Mouse (Mus musculus) midbrain, embryonic 13.5 days (tissue): ENCODE data around the gene Esyt3. TPM values are rescaled to one million over a fixed set of nuclear protein-coding genes. Genes with fewer than 3 reads are reported as not detected.
A peak's percentile ranks its signal among the peaks of the same experiment; 100 is the strongest.

ENCODE experiments used
- ATAC-seq: fragments of 200-750 bp; cut with Nextera tagmentation; 2 replicates; pipeline ENCODE4 v1.8.0; 2017; ENCODE audit warnings: mild to moderate bottlenecking, moderate TSS enrichment, moderate library complexity
- H3K27ac ChIP-seq: fragments of 300-500 bp; sonication (generic); 2 replicates; pipeline ENCODE4 v1.5.1; 2015; ENCODE audit warnings: inconsistent platforms, mild to moderate bottlenecking, moderate library complexity
- H3K27me3 ChIP-seq: fragments of 300-500 bp; sonication (generic); 2 replicates; pipeline ENCODE4 v1.6.1; 2015; ENCODE audit warnings: mild to moderate bottlenecking, inconsistent platforms
- H3K36me3 ChIP-seq: fragments of 300-500 bp; sonication (generic); 2 replicates; pipeline ENCODE4 v1.6.1; 2015; ENCODE audit warnings: mild to moderate bottlenecking, inconsistent platforms
- H3K4me1 ChIP-seq: fragments of 300-500 bp; sonication (generic); replicated peaks from 2 replicates; pipeline ENCODE4 v1.6.1; 2015; ENCODE audit warnings: inconsistent platforms
- H3K4me2 ChIP-seq: fragments of 300-500 bp; sonication (generic); replicated peaks from 2 replicates; pipeline ENCODE4 v1.6.1; 2015; ENCODE audit warnings: moderate library complexity, mild to moderate bottlenecking, inconsistent platforms
- H3K4me3 ChIP-seq: fragments of 300-500 bp; sonication (generic); replicated peaks from 2 replicates; pipeline ENCODE4 v1.5.1; 2015; ENCODE audit warnings: mild to moderate bottlenecking, inconsistent platforms
- H3K9ac ChIP-seq: fragments of 300-500 bp; sonication (generic); replicated peaks from 2 replicates; pipeline ENCODE4 v1.6.1; 2015; ENCODE audit warnings: mild to moderate bottlenecking, inconsistent platforms
- H3K9me3 ChIP-seq: fragments of 300-500 bp; sonication (generic); 2 replicates; pipeline ENCODE4 v1.6.1; 2016; ENCODE audit warnings: mild to moderate bottlenecking, inconsistent platforms
- WGBS: fragments of 180-500 bp; shearing (Covaris S2); methylation state at CpG from one replicate; pipeline ENCODE4 v1.1.7; 2015; 5-methylcytosine and 5-hydroxymethylcytosine counted together
- polyA plus RNA-seq: library from polyadenylated mRNA; unstranded; fragments of >200 nt; fragmentation: Nextera tagmentation; extraction: Ambion mirVana; gene quantifications from 2 replicates; pipeline ENCODE4 v1.2.1, GENCODE M21; 2015

The Esyt3 gene
- polyA plus RNA-seq, 1 experiment from 2014 or later, result 0.46 TPM

DNA sequence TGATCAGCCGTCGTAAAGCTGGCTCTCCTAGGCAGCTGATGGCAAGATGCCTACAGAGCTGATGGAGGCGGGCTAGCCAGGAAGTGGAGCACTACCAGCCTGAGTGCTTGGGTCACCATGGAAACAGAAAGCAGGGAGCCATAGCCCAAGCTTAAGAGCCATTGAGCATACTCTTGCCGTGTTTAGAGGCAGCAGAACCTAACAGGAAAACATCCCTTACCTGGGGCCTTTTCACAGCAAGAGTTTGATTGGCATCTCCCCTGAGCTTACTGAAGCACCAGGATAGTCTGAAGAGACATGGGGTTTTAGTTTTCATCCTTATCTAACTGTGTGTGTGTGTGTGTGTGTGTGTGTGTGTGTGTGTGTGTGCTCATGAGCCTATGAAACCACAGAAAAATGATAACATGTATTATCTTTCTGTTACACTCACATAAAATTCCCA is 13.0 kb downstream of the Esyt3 start:
- Histone ChIP-seq H3K36me3 (no peaks in the 10 kb centered on the region), H3K4me3 (no peak overlapping the region), H3K4me2 (no peak overlapping the region), H3K9me3 (no peaks in the 10 kb centered on the region), H3K27ac (no peak overlapping the region), H3K27me3 (no peaks in the 10 kb centered on the region), H3K9ac (no peak overlapping the region), H3K4me1 (peaks cover 4% of the 10 kb centered on the region; the same call in 1 of the 2 replicates)
- WGBS, result 40% methylated on average over 4 of the region's 4 CpGs
- ATAC-seq, result peak; percentile 89

DNA sequence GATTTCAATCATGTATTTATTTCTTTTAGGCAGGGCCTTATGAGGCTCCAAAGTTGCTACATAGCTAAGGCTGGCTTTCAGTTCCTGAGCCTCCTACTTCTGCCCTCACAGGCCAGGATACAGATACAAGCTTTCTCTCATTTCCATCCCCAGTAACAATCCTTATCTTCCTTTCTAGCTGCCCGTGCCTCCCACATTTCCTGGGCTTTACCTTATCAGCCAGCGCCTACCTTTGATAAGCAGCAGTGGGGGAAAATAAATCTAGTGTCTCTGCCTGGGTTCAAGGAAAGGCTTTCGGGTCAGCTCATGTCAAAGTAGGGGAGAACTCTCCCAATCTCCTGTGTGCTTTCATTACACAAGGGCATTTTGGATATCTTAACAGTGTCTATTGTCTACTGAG is 16.8 kb downstream of the Esyt3 start:
- H3K9ac ChIP-seq, result no peak overlapping the region
- peaks cover 4% of the 10 kb centered on the region; the same call in 1 of the 2 replicates for H3K4me1 ChIP-seq
- no peak overlapping the region for H3K4me3 ChIP-seq
- no peak for ATAC-seq
- H3K27ac ChIP-seq, result no peak overlapping the region
- no peaks in the 10 kb centered on the region for H3K27me3 ChIP-seq
- 87% methylated on average over 3 of the region's 3 CpGs for WGBS
- no peaks in the 10 kb centered on the region for H3K36me3 ChIP-seq
- no peak overlapping the region for H3K4me2 ChIP-seq
- H3K9me3 ChIP-seq, result no peaks in the 10 kb centered on the region

DNA sequence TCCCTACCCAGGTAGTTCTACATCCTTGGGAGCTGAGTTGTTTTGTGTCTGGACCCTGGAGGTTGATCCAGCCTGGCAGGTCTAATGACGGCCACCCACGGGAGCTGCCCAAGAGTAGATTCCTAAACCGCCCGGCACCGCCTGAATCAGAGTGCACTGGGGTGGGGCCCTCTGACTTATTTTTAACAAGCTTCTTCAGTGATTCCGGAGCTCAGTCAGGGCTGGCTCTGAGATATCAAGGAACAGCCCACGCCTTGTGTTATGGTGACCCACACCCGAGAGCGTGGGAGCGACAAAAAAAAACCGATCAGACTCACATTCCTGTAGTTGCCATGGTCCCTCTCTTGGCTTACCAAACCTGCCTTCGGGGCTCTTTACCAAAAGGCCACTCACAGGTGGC is 18.2 kb downstream of the Esyt3 start:
- H3K4me2 ChIP-seq, result no peak overlapping the region
- no peaks in the 10 kb centered on the region for H3K36me3 ChIP-seq
- no peak overlapping the region for H3K9ac ChIP-seq
- no peaks in the 10 kb centered on the region for H3K9me3 ChIP-seq
- H3K4me3 ChIP-seq, result no peak overlapping the region
- no peaks in the 10 kb centered on the region for H3K27me3 ChIP-seq
- no peak overlapping the region for H3K27ac ChIP-seq
- WGBS, result 77% methylated on average over 12 of the region's 12 CpGs
- H3K4me1 ChIP-seq, result peaks cover under 1% of the 10 kb centered on the region; the same call in 1 of the 2 replicates
- ATAC-seq, result no peak

DNA sequence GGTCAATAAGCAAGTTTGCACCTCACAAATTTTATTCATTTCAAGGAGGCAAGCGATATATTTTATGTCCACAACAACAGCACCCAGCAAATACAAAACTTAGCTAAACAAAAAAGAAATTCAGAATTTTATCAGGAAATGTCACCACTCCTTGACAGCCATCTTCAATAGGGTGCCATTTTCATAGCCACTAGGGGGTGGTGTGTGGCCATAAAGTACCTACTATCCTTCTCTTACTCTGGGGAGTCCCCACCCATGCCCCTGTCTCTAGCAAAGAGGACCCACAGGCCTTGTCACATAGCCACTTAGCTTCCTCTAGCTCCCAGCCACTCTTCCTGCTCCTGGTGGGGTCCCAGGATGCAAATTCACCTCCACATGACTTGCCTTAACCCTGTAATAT is 19.2 kb downstream of the Esyt3 start:
- Histone ChIP-seq H3K4me3 (no peak overlapping the region), H3K27ac (no peak overlapping the region), H3K36me3 (no peaks in the 10 kb centered on the region), H3K9ac (no peak overlapping the region), H3K27me3 (no peaks in the 10 kb centered on the region), H3K9me3 (no peaks in the 10 kb centered on the region), H3K4me1 (no peaks in the 10 kb centered on the region), H3K4me2 (no peak overlapping the region)
- ATAC-seq, result no peak
- WGBS, result 88% methylated on average over 1 of the region's 1 CpGs

DNA sequence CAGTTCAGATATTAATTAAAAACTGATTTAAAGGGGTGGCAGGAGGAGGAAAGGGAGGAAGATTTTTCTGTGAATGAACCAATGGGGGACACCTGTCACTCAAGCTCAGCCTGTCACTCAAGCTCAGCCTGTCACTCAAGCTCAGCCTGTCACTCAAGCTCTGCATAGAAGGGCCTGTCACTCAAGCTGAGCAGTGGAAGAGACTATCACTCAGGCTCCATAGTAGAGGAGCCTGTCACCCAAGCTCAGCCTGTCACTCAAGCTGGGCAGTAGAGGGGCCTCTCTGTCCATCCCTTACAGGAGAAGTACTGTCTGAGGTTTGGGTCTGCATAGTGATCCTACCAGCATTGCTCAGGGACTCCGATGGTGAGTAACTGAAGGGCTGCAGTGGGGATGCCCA is 20.1 kb downstream of the Esyt3 start:
- no peak overlapping the region for H3K9ac ChIP-seq
- no peak for ATAC-seq
- H3K27me3 ChIP-seq, result no peaks in the 10 kb centered on the region
- H3K4me1 ChIP-seq, result no peaks in the 10 kb centered on the region
- H3K4me3 ChIP-seq, result no peak overlapping the region
- H3K36me3 ChIP-seq, result no peaks in the 10 kb centered on the region
- H3K27ac ChIP-seq, result no peak overlapping the region
- no peak overlapping the region for H3K4me2 ChIP-seq
- WGBS, result 100% methylated on average over 1 of the region's 1 CpGs
- no peaks in the 10 kb centered on the region for H3K9me3 ChIP-seq

DNA sequence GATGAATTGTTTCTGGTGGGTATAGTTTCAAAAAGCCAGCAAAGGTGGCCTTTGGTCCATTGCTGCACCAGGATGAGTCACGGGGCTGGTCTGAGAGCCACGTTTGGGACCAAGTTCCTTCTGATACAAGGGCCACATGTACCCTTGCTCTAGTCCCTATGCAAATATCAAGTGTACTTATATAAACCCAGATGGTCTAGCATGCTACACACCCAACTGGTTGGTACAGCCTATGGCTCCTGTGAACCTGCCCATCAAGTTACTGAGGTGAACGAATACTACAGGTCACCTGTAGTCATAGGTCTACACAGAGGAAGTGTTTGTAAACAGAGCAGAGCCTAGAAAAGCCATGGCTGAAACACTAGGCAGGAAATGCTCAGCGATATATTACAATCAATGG is 21.8 kb downstream of the Esyt3 start:
- H3K4me1 ChIP-seq, result no peaks in the 10 kb centered on the region
- no peaks in the 10 kb centered on the region for H3K36me3 ChIP-seq
- no peak overlapping the region for H3K4me2 ChIP-seq
- H3K4me3 ChIP-seq, result no peak overlapping the region
- H3K9ac ChIP-seq, result no peak overlapping the region
- no peak for ATAC-seq
- no peaks in the 10 kb centered on the region for H3K27me3 ChIP-seq
- H3K9me3 ChIP-seq, result no peaks in the 10 kb centered on the region
- H3K27ac ChIP-seq, result no peak overlapping the region
- WGBS, result 94% methylated on average over 4 of the region's 4 CpGs

DNA sequence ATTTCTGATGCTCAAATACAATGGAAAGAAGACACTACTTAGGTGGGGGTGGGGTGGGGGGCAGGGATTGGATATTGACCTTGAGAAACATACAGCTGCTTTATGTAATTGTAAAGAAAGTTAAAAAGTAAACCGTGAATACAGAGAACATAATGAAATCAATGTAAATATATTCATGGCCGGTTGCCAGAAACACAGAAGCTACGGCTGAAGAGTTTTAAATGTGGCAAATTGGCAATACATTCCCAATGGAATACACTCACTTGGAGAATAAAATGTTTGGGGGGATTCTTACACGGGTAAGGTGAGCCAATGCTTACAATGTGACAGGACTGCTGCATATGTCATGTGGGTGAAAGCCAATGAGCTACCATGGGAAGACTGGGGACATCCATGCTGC is 31.5 kb downstream of the Esyt3 start:
- Histone ChIP-seq H3K36me3 (no peaks in the 10 kb centered on the region), H3K4me2 (no peak overlapping the region), H3K4me1 (peaks cover 7% of the 10 kb centered on the region), H3K4me3 (no peak overlapping the region), H3K9ac (no peak overlapping the region), H3K27ac (no peak overlapping the region), H3K27me3 (no peaks in the 10 kb centered on the region), H3K9me3 (no peaks in the 10 kb centered on the region)
- no peak for ATAC-seq
- 45% methylated on average over 4 of the region's 4 CpGs for WGBS

DNA sequence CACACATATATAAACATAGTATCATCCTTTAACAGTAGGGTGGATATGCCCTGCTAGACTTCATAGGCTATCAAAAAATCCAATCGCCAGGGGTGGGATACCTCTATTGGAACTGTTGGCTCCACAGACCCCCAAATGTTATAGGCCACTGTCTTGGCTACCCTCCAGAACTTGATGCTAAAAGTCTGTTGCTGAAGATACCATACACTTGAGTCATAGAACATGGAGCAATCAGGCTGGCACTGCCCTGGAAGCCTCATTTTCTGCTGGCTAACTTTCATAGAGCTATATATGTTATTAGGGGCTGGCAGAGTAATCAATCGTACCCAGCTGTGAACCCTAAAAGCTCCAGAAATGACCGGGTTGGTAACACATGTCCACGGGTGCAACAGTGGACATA is 32.4 kb downstream of the Esyt3 start:
- Histone ChIP-seq H3K4me1 (peaks cover 7% of the 10 kb centered on the region), H3K4me2 (no peak overlapping the region), H3K9me3 (no peaks in the 10 kb centered on the region), H3K27me3 (no peaks in the 10 kb centered on the region), H3K4me3 (no peak overlapping the region), H3K36me3 (no peaks in the 10 kb centered on the region), H3K27ac (no peak overlapping the region), H3K9ac (no peak overlapping the region)
- no peak for ATAC-seq
- 88% methylated on average over 4 of the region's 4 CpGs for WGBS

DNA sequence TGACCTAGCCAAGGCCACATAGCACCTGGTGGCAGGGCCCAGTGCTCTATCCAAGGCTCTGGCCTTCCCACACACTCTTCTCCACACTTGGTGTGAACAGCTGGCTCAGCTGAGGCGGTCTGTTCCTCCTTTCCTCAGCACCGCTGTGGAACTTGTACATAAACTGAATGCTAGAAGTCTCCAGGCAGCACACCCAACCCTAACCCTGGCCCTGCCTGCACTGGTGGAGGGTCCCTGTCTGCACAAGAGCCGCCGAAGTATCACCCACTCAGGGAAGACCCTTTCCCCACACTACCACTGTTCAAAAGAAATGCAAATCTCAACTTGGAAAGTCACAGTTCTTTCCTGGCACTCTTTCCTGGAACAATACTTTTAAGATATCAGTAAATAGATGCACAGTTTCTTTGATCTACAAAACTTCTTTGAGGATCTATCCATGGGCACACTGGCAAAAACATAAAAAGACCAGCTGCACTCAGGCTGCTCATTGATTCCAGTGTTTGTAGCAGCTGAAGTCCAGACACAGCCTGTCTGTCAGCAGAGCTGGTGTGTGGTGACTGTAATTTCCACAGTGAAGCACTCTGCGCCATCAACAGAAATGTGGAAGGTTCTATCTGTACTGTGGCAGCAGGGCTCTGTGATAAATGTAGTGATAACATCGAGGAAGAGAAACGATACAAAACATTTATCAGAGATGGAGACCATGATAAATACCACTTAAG is 33.0 kb downstream of the Esyt3 start:
- no peak overlapping the region for H3K9ac ChIP-seq
- no peak overlapping the region for H3K27ac ChIP-seq
- H3K27me3 ChIP-seq, result no peaks in the 10 kb centered on the region
- H3K4me2 ChIP-seq, result no peak overlapping the region
- no peaks in the 10 kb centered on the region for H3K36me3 ChIP-seq
- no peaks in the 10 kb centered on the region for H3K9me3 ChIP-seq
- no peak overlapping the region for H3K4me3 ChIP-seq
- WGBS, result 87% methylated on average over 7 of the region's 7 CpGs
- ATAC-seq, result no peak
- H3K4me1 ChIP-seq, result peaks cover 7% of the 10 kb centered on the region

DNA sequence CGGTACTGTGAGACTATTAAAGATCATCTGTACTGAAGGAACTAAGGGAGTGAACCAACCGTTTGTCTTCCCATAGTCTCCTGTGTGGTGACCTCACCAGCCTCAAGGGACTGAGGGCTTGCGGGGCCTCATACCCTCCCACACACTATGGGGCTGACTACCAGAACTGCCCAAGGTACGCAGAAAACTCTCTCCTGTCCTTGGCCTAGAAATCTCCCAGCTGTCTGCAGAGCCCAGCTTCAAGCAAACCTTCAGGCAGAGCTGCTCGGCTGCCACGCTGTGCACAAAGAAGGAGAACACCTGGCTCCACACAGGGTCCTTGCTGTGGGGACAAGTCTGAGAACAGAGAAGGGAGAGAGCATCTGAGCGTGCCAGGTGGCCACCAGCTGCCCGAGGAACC is 38.4 kb downstream of the Esyt3 start:
- H3K4me1 ChIP-seq, result no peaks in the 10 kb centered on the region
- H3K4me2 ChIP-seq, result no peak overlapping the region
- H3K27me3 ChIP-seq, result no peaks in the 10 kb centered on the region
- WGBS, result 91% methylated on average over 8 of the region's 8 CpGs
- no peaks in the 10 kb centered on the region for H3K36me3 ChIP-seq
- H3K9ac ChIP-seq, result no peak overlapping the region
- no peaks in the 10 kb centered on the region for H3K9me3 ChIP-seq
- no peak overlapping the region for H3K27ac ChIP-seq
- H3K4me3 ChIP-seq, result no peak overlapping the region
- 0 out of 2 replicates have a peak, but pooled peaks have one; percentile 13 for ATAC-seq

DNA sequence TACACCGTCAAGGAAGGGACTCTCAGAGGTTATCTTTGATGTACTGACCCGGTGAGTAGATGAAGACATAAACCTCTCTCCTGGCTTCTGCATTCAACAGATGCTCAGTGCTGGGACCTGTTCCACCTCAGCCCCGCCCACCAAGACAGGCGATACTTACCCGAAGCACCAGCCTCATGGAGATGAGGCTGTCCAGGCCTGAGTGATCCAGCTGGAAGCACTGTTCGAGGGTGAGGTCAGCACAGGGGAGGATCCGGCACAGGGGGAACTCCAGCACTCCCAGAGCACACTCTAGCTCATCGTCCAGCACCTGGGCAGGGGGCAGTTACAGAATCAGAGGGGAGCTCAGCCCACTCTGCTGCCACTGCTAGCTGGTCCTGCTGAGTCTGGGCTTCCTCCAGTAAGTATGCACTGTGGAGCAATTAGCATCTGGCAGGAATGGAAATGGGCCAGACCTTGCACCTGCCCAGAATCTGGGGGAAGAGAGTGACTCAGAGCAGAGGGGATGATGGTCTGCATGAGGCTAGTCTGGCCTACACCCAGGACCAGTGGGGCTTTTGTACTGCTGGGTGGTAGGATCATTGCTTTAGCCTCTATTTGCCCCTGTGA is 38.9 kb downstream of the Esyt3 start:
- Histone ChIP-seq H3K4me3 (no peak overlapping the region), H3K27ac (no peak overlapping the region), H3K4me2 (no peak overlapping the region), H3K9ac (no peak overlapping the region), H3K36me3 (no peaks in the 10 kb centered on the region), H3K9me3 (no peaks in the 10 kb centered on the region), H3K27me3 (no peaks in the 10 kb centered on the region), H3K4me1 (no peaks in the 10 kb centered on the region)
- 70% methylated on average over 8 of the region's 8 CpGs for WGBS
- 0 out of 2 replicates have a peak, but pooled peaks have one; percentile 17 for ATAC-seq

DNA sequence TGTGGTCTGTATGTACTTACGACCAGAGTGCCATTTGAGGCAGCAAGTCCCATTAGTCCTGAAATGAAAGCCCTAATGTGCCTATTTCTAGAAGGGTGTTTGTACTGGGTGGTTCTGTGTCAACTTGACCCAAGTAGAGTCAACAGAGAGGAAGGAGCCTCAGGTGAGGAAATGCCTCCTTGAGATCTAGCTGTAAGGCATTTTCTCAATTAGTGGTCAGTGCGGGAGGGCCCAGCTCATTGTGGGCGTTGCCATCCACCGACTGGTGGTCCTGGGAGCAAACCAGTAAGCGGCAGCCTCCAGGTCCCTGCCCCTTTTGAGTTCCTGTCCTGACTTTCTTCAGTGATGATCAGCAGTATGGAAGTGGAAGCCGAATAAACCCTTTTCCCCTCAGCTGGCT is 52.1 kb downstream of the Esyt3 start:
- Histone ChIP-seq H3K36me3 (peaks cover 62% of the 10 kb centered on the region), H3K27ac (no peak overlapping the region), H3K9ac (no peak overlapping the region), H3K9me3 (no peaks in the 10 kb centered on the region), H3K4me3 (no peak overlapping the region), H3K4me1 (no peaks in the 10 kb centered on the region), H3K4me2 (no peak overlapping the region), H3K27me3 (no peaks in the 10 kb centered on the region)
- WGBS, result 94% methylated on average over 6 of the region's 6 CpGs
- no peak for ATAC-seq

DNA sequence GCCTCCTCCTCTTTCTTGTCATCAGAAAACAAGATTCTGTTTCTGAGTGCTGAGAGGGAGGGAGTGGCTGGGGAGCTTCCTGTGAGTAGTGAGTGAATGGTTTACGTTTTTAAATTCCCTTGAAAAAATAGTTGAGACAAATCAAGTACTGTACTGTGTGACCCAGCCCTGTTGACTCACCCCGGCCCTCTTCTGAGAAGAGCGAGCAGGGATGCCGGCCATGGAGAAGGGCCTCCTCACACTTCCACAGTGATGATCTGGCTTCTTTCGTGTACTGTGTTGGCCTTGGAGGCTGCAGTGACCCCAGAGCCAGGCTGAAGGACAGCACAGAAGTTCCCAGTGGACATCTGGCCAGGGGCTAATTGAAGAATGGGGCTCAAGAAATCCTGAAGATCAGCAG is 54.1 kb downstream of the Esyt3 start:
- H3K9ac ChIP-seq, result no peak overlapping the region
- H3K27ac ChIP-seq, result no peak overlapping the region
- H3K27me3 ChIP-seq, result no peaks in the 10 kb centered on the region
- H3K4me2 ChIP-seq, result no peak overlapping the region
- WGBS, result 95% methylated on average over 5 of the region's 5 CpGs
- H3K4me3 ChIP-seq, result no peak overlapping the region
- ATAC-seq, result no peak
- H3K9me3 ChIP-seq, result no peaks in the 10 kb centered on the region
- H3K4me1 ChIP-seq, result no peaks in the 10 kb centered on the region
- H3K36me3 ChIP-seq, result peaks cover 62% of the 10 kb centered on the region
